In the genomic region with DNA sequence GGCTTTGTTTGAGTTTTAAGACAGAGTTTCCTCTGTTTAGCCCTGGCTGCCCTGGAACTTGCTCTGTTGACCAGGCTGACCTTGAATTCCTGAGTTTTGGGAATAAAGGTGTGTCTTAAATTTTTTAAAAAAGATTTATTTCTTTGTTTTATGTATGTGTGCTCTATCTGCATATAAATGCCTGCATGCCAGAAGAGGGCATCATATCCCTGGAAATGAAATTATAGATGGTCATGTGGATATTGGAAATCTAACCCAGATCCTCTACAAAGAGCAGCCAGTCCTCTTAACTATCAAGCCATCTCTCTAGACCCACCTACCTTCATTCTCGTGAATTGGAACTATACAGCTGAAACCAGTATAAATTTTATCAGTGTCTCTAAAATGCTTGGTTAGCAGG, we compare ENCODE assay signal across 17 mouse cellular contexts. TPM values are rescaled to one million over a fixed set of nuclear protein-coding genes. Genes with fewer than 3 reads are reported as not detected.
A peak's percentile ranks its signal among the peaks of the same experiment; 100 is the strongest.
DNase-seq lines count a peak whose midpoint lies in the region; ATAC-seq and TF ChIP-seq lines count a peak whose summit lies in the region.
"Had no signal": no experiment of that assay in that cellular context is flagged by ENCODE, and none has a peak within 500 bp of the region (broad histone marks: within the 10 kb centered on the region; RNA-seq: fewer than 3 reads in every experiment).

No protein-coding gene starts in this region.

- H3K4me3 ChIP-seq in forebrain, postnatal 0 days (ENCODE audit: low read depth, low read length), result no peak overlapping the region
- H3K4me3 ChIP-seq in forebrain, embryonic 15.5 days, result no peak overlapping the region
- H3K4me3 ChIP-seq in kidney, embryonic 14.5 days (ENCODE audit: low read length), result no peak overlapping the region
- no peak overlapping the region for H3K4me3 ChIP-seq in midbrain, embryonic 11.5 days (ENCODE audit: low read depth, low read length)
- no peak overlapping the region for H3K4me3 ChIP-seq in midbrain, embryonic 10.5 days
- H3K4me3 ChIP-seq: intestine, embryonic 15.5 days; limb, embryonic 10.5 days; liver, embryonic 13.5 days; megakaryocyte, embryonic 14.5 days had no signal

- 63% methylated on average over 1 of the region's 1 CpGs for WGBS in forebrain, postnatal 0 days
- WGBS in forebrain, embryonic 15.5 days, result 77% methylated on average over 1 of the region's 1 CpGs
- WGBS in kidney, embryonic 14.5 days, result 71% methylated on average over 1 of the region's 1 CpGs
- 88% methylated on average over 1 of the region's 1 CpGs for WGBS in midbrain, embryonic 11.5 days
- WGBS in midbrain, embryonic 10.5 days, result 78% methylated on average over 1 of the region's 1 CpGs

- H3K36me3 ChIP-seq in forebrain, postnatal 0 days (ENCODE audit: insufficient read depth), result no peaks in the 10 kb centered on the region
- no peaks in the 10 kb centered on the region for H3K36me3 ChIP-seq in forebrain, embryonic 15.5 days
- no peaks in the 10 kb centered on the region for H3K36me3 ChIP-seq in kidney, embryonic 14.5 days (ENCODE audit: control insufficient read depth, insufficient read depth, low read length)
- no peaks in the 10 kb centered on the region for H3K36me3 ChIP-seq in midbrain, embryonic 11.5 days (ENCODE audit: control insufficient read depth, insufficient read depth, low read length)
- H3K36me3 ChIP-seq in midbrain, embryonic 10.5 days, result no peaks in the 10 kb centered on the region
- H3K36me3 ChIP-seq: intestine, embryonic 15.5 days; limb, embryonic 10.5 days; liver, embryonic 13.5 days had no signal

- no peaks in the 10 kb centered on the region for H3K4me1 ChIP-seq in forebrain, postnatal 0 days (ENCODE audit: insufficient read depth)
- H3K4me1 ChIP-seq in forebrain, embryonic 15.5 days, result no peaks in the 10 kb centered on the region
- 0 out of 2 replicates have a peak, but pooled peaks cover 10% of the 10 kb centered on the region for H3K4me1 ChIP-seq in kidney, embryonic 14.5 days (ENCODE audit: control insufficient read depth, insufficient read depth, low read length)
- H3K4me1 ChIP-seq in midbrain, embryonic 11.5 days (ENCODE audit: control insufficient read depth, insufficient read depth, low read length), result no peaks in the 10 kb centered on the region
- H3K4me1 ChIP-seq in midbrain, embryonic 10.5 days, result no peaks in the 10 kb centered on the region

- no peak overlapping the region for H3K4me2 ChIP-seq in forebrain, postnatal 0 days (ENCODE audit: low read depth)
- no peak overlapping the region for H3K4me2 ChIP-seq in forebrain, embryonic 15.5 days (replicated peaks)
- H3K4me2 ChIP-seq in kidney, embryonic 14.5 days (replicated peaks; ENCODE audit: low read depth, low read length), result no peak overlapping the region
- no peak overlapping the region for H3K4me2 ChIP-seq in midbrain, embryonic 11.5 days
- H3K4me2 ChIP-seq: intestine, embryonic 15.5 days; liver, embryonic 13.5 days had no signal

- 0 out of 2 replicates have a peak, but pooled peaks have one; percentile 34 for ATAC-seq in forebrain, postnatal 0 days
- ATAC-seq in forebrain, embryonic 15.5 days (replicated peaks), result no peak
- ATAC-seq in kidney, embryonic 14.5 days (ENCODE audit: low FRiP score, low TSS enrichment), result no peak
- no peak for ATAC-seq in midbrain, embryonic 11.5 days (ENCODE audit: low FRiP score)
- ATAC-seq: intestine, embryonic 15.5 days had no signal

- TF ChIP-seq CTCF in forebrain, postnatal 0 days (IDR thresholded peaks at IDR 0.05; ENCODE audit: low read depth), result peak; percentile 35

- DNase-seq in forebrain, postnatal 0 days, result no peak
- peak; percentile 28 for DNase-seq in kidney, adult 9 months
- peak; percentile 49 for DNase-seq in midbrain, embryonic 11.5 days (ENCODE audit: low spot score, missing footprints)
- no peak for DNase-seq in midbrain, embryonic 10.5 days (ENCODE audit: low spot score)
- no peak for DNase-seq in urinary bladder, postnatal 10 days (ENCODE audit: low spot score)
- DNase-seq in adrenal gland, adult 2 months, result no peak
- DNase-seq: cerebellum, postnatal 10 days; liver, embryonic 13.5 days; lung, postnatal 10 days; right cerebral cortex, postnatal 14 days; thymus, postnatal 14 days had no signal

- H3K9ac ChIP-seq in forebrain, postnatal 0 days, result no peak overlapping the region
- H3K9ac ChIP-seq in forebrain, embryonic 15.5 days (replicated peaks), result no peak overlapping the region
- H3K9ac ChIP-seq in kidney, embryonic 14.5 days (ENCODE audit: low read depth, low read length), result no peak overlapping the region
- H3K9ac ChIP-seq in midbrain, embryonic 11.5 days (ENCODE audit: low read length), result no peak overlapping the region
- H3K9ac ChIP-seq: intestine, embryonic 15.5 days; liver, embryonic 13.5 days had no signal

- H3K27me3 ChIP-seq in forebrain, postnatal 0 days (ENCODE audit: insufficient read depth, low read length), result no peaks in the 10 kb centered on the region
- H3K27me3 ChIP-seq in forebrain, embryonic 15.5 days, result no peaks in the 10 kb centered on the region
- H3K27me3 ChIP-seq in kidney, embryonic 14.5 days (ENCODE audit: control insufficient read depth, insufficient read depth, low read length), result no peaks in the 10 kb centered on the region
- no peaks in the 10 kb centered on the region for H3K27me3 ChIP-seq in midbrain, embryonic 11.5 days (ENCODE audit: control insufficient read depth, insufficient read depth, low read length)
- no peaks in the 10 kb centered on the region for H3K27me3 ChIP-seq in midbrain, embryonic 10.5 days (ENCODE audit: low read depth, poor library complexity, severe bottlenecking)
- H3K27me3 ChIP-seq: intestine, embryonic 15.5 days; liver, embryonic 13.5 days; megakaryocyte, embryonic 14.5 days had no signal

- H3K9me3 ChIP-seq in forebrain, postnatal 0 days (ENCODE audit: low read length), result no peaks in the 10 kb centered on the region
- no peaks in the 10 kb centered on the region for H3K9me3 ChIP-seq in forebrain, embryonic 15.5 days
- H3K9me3 ChIP-seq in kidney, embryonic 14.5 days (ENCODE audit: control insufficient read depth, low read length), result no peaks in the 10 kb centered on the region
- H3K9me3 ChIP-seq in midbrain, embryonic 11.5 days (ENCODE audit: control insufficient read depth, low read length), result no peaks in the 10 kb centered on the region
- no peaks in the 10 kb centered on the region for H3K9me3 ChIP-seq in midbrain, embryonic 10.5 days (replicated peaks)
- H3K9me3 ChIP-seq: intestine, embryonic 15.5 days; limb, embryonic 10.5 days; liver, embryonic 13.5 days had no signal

- no peak overlapping the region for H3K27ac ChIP-seq in forebrain, postnatal 0 days (ENCODE audit: low read depth, low read length)
- H3K27ac ChIP-seq in forebrain, embryonic 15.5 days (replicated peaks), result no peak overlapping the region
- no peak overlapping the region for H3K27ac ChIP-seq in kidney, embryonic 14.5 days (ENCODE audit: low read depth, low read length)
- no peak overlapping the region for H3K27ac ChIP-seq in midbrain, embryonic 11.5 days (ENCODE audit: low read depth, low read length)
- H3K27ac ChIP-seq in midbrain, embryonic 10.5 days (replicated peaks), result no peak overlapping the region
- H3K27ac ChIP-seq: intestine, embryonic 15.5 days; limb, embryonic 10.5 days; liver, embryonic 13.5 days had no signal

RNA-seq across cellular contexts. Expression of a gene that starts 35.1 kb away (rescaled TPM):
- 0.69 and 1.6 TPM in 2 replicates for total RNA-seq in forebrain, postnatal 0 days (2014; rRNA removed)
- 1.6 and 1.9 TPM in 2 replicates for polyA plus RNA-seq in forebrain, postnatal 0 days (2015; fragmentation: Nextera tagmentation; extraction: Ambion mirVana)
- polyA plus RNA-seq in forebrain, embryonic 15.5 days (2015; fragmentation: Nextera tagmentation; extraction: Ambion mirVana), result 1.7 and 1.9 TPM in 2 replicates
- polyA plus RNA-seq in kidney, embryonic 14.5 days (2014; fragmentation: Nextera tagmentation; extraction: Ambion mirVana), result 260 and 274 TPM in 2 replicates
- 7.1 and 9.0 TPM in 2 replicates for polyA plus RNA-seq in midbrain, embryonic 11.5 days (2014; fragmentation: Nextera tagmentation; extraction: Ambion mirVana)
- polyA plus RNA-seq in midbrain, embryonic 10.5 days (2016; fragmentation: Nextera tagmentation; extraction: Ambion mirVana), result 8.3 and 11.8 TPM in 2 replicates
- under 1 TPM; 0.35 to 0.38 TPM for total RNA-seq in adrenal gland, adult 2 months (2021)
- 0.22 TPM in 1 of 2 replicates, not detected in the other for polyA plus RNA-seq in adrenal gland, adult 2 months (2012; rRNA removed)
- total RNA-seq: adrenal gland, postnatal 36 days had no signal

Comparison
In these comparisons a context has a peak if more than half of its experiments do, and no peak if none do; other contexts are left out.
1. DNase-seq: peak in kidney, adult 9 months (single experiment) and midbrain, embryonic 11.5 days (single experiment); none in forebrain, postnatal 0 days (single experiment), midbrain, embryonic 10.5 days (single experiment), urinary bladder, postnatal 10 days (single experiment) and adrenal gland, adult 2 months (single experiment).
2. RNA of a gene that starts 35.1 kb away (polyA plus RNA-seq): 260 to 274 TPM in kidney, embryonic 14.5 days; 8.3 to 11.8 TPM in midbrain, embryonic 10.5 days, 7.1 to 9.0 TPM in midbrain, embryonic 11.5 days, 1.7 to 1.9 TPM in forebrain, embryonic 15.5 days, 1.6 to 1.9 TPM in forebrain, postnatal 0 days and 0.22 TPM in adrenal gland, adult 2 months; every median in the first group is over 10 times any median in the second.